Mouse (Mus musculus): ENCODE results near the gene Dnaic2.

- no peak for TF ChIP-seq POLR2A (IDR thresholded peaks at IDR 0.05; ENCODE audit: insufficient read length, low read depth)
- TF ChIP-seq MYOG (IDR thresholded peaks at IDR 0.05; ENCODE audit: control insufficient read depth in 1 of 3, insufficient read depth in 1 of 3, insufficient read length in 2 of 3, low read depth in 2 of 3) = no peak
- TF ChIP-seq POLR2AphosphoS2 (IDR thresholded peaks at IDR 0.05; ENCODE audit: insufficient read length, low read depth) = no peak
These were observed 70.8 kb downstream of the Dnaic2 start for GRCm38 (mm10) chr11:114797981-114798380.

Measured in myocyte (in vitro differentiated cells).